ENCODE assay signal across 8 mouse cellular contexts in genomic region chr17:29031085-29031711, GRCm38 (mm10). TPM values are rescaled to one million over a fixed set of nuclear protein-coding genes. Genes with fewer than 3 reads are reported as not detected.
DNase-seq lines count a peak whose midpoint lies in the region; ATAC-seq and TF ChIP-seq lines count a peak whose summit lies in the region.
"Not testable (repeated sequence)": the region's sequence is repeated elsewhere in the genome, so short reads cannot be mapped to it uniquely, and the experiment has no call there.

No protein-coding gene starts in this region.

- peak overlapping the region; percentile 78 for H3K4me2 ChIP-seq in embryonic facial prominence, embryonic 14.5 days (ENCODE audit: low read depth, low read length)
- H3K4me2 ChIP-seq in hindbrain, embryonic 13.5 days = peak overlapping the region; percentile 81
- peak overlapping the region; percentile 65 for H3K4me2 ChIP-seq in kidney, embryonic 15.5 days
- H3K4me2 ChIP-seq in liver, embryonic 12.5 days = peak overlapping the region; percentile 80
- H3K4me2 ChIP-seq in neural tube, embryonic 15.5 days = peak overlapping the region; percentile 74

- DNase-seq in embryonic facial prominence, embryonic 14.5 days (ENCODE audit: low spot score); midbrain, embryonic 10.5 days (ENCODE audit: low spot score): not testable (repeated sequence)
- DNase-seq in heart, adult 11 months = peak; percentile 73

- peak overlapping the region; percentile 99 for H3K27ac ChIP-seq in embryonic facial prominence, embryonic 14.5 days (replicated peaks; ENCODE audit: low read depth, low read length)
- H3K27ac ChIP-seq in hindbrain, embryonic 13.5 days = peak overlapping the region; percentile 98
- H3K27ac ChIP-seq in kidney, embryonic 15.5 days = peak overlapping the region; percentile 98
- peak overlapping the region; percentile 96 for H3K27ac ChIP-seq in liver, embryonic 12.5 days
- H3K27ac ChIP-seq in midbrain, embryonic 10.5 days (replicated peaks) = peak overlapping the region; percentile 99
- H3K27ac ChIP-seq in neural tube, embryonic 15.5 days (replicated peaks) = peak overlapping the region; percentile 92

- peak overlapping the region; percentile 96 for H3K9ac ChIP-seq in embryonic facial prominence, embryonic 14.5 days (ENCODE audit: low read depth, low read length)
- H3K9ac ChIP-seq in hindbrain, embryonic 13.5 days = peak overlapping the region; percentile 89
- peak overlapping the region; percentile 67 for H3K9ac ChIP-seq in kidney, embryonic 15.5 days
- H3K9ac ChIP-seq in liver, embryonic 12.5 days = peak overlapping the region; percentile 95
- peak overlapping the region; percentile 65 for H3K9ac ChIP-seq in neural tube, embryonic 15.5 days (replicated peaks)

- 45% methylated on average over 7 of the region's 7 CpGs for WGBS in embryonic facial prominence, embryonic 14.5 days
- 51% methylated on average over 7 of the region's 7 CpGs for WGBS in hindbrain, embryonic 13.5 days
- 33% methylated on average over 7 of the region's 7 CpGs for WGBS in kidney, embryonic 15.5 days
- WGBS in liver, embryonic 12.5 days (ENCODE audit: insufficient replicate concordance) = 60% methylated on average over 7 of the region's 7 CpGs
- 64% methylated on average over 7 of the region's 7 CpGs for WGBS in midbrain, embryonic 10.5 days
- WGBS in neural tube, embryonic 15.5 days = 50% methylated on average over 7 of the region's 7 CpGs

- not testable (repeated sequence) for TF ChIP-seq CTCF in E14TG2a.4 (conservative IDR thresholded peaks at IDR 0.05; ENCODE audit: low read length)

- ATAC-seq in embryonic facial prominence, embryonic 14.5 days (ENCODE audit: low read depth); hindbrain, embryonic 13.5 days (ENCODE audit: low FRiP score); kidney, embryonic 15.5 days (replicated peaks; ENCODE audit: low FRiP score); liver, embryonic 12.5 days; neural tube, embryonic 15.5 days (ENCODE audit: low FRiP score): not testable (repeated sequence)

- H3K4me3 ChIP-seq in E14TG2a.4 (replicated peaks; ENCODE audit: low read length) = peak overlapping the region; percentile 97
- peak overlapping the region; percentile 66 for H3K4me3 ChIP-seq in embryonic facial prominence, embryonic 14.5 days (ENCODE audit: low read depth, low read length)
- H3K4me3 ChIP-seq in hindbrain, embryonic 13.5 days = peak overlapping the region; percentile 66
- H3K4me3 ChIP-seq in kidney, embryonic 15.5 days (replicated peaks) = peak overlapping the region; percentile 62
- H3K4me3 ChIP-seq in liver, embryonic 12.5 days = peak overlapping the region; percentile 77
- H3K4me3 ChIP-seq in midbrain, embryonic 10.5 days = peak overlapping the region; percentile 89
- H3K4me3 ChIP-seq in neural tube, embryonic 15.5 days (replicated peaks) = peak overlapping the region; percentile 53

- peaks cover 57% of the 10 kb centered on the region for H3K4me1 ChIP-seq in E14TG2a.4 (replicated peaks; ENCODE audit: low read depth, low read length)
- H3K4me1 ChIP-seq in embryonic facial prominence, embryonic 14.5 days (ENCODE audit: control insufficient read depth, insufficient read depth, low read length) = peaks cover 12% of the 10 kb centered on the region
- peaks cover 23% of the 10 kb centered on the region for H3K4me1 ChIP-seq in hindbrain, embryonic 13.5 days (replicated peaks)
- H3K4me1 ChIP-seq in kidney, embryonic 15.5 days = peaks cover 30% of the 10 kb centered on the region
- H3K4me1 ChIP-seq in liver, embryonic 12.5 days = peaks cover 29% of the 10 kb centered on the region
- H3K4me1 ChIP-seq in midbrain, embryonic 10.5 days = peaks cover 29% of the 10 kb centered on the region
- peaks cover 22% of the 10 kb centered on the region for H3K4me1 ChIP-seq in neural tube, embryonic 15.5 days

- H3K9me3 ChIP-seq in E14TG2a.4 (ENCODE audit: low read length); embryonic facial prominence, embryonic 14.5 days (ENCODE audit: control insufficient read depth, low read length); hindbrain, embryonic 13.5 days; kidney, embryonic 15.5 days (replicated peaks); liver, embryonic 12.5 days (replicated peaks); midbrain, embryonic 10.5 days (replicated peaks); neural tube, embryonic 15.5 days (replicated peaks): not testable (repeated sequence)

- H3K27me3 ChIP-seq in E14TG2a.4 (ENCODE audit: insufficient read depth, low read length); embryonic facial prominence, embryonic 14.5 days (replicated peaks; ENCODE audit: control insufficient read depth, insufficient read depth, low read length); hindbrain, embryonic 13.5 days; kidney, embryonic 15.5 days; liver, embryonic 12.5 days (replicated peaks); midbrain, embryonic 10.5 days (ENCODE audit: low read depth, poor library complexity, severe bottlenecking); neural tube, embryonic 15.5 days (replicated peaks): not testable (repeated sequence)

- H3K36me3 ChIP-seq in E14TG2a.4 (ENCODE audit: insufficient read depth, low read length) = peaks cover 29% of the 10 kb centered on the region
- H3K36me3 ChIP-seq in embryonic facial prominence, embryonic 14.5 days (ENCODE audit: control insufficient read depth, insufficient read depth, low read length) = peaks cover 13% of the 10 kb centered on the region
- not testable (repeated sequence) for H3K36me3 ChIP-seq in hindbrain, embryonic 13.5 days; kidney, embryonic 15.5 days; neural tube, embryonic 15.5 days
- H3K36me3 ChIP-seq in liver, embryonic 12.5 days = peaks cover 26% of the 10 kb centered on the region
- peaks cover 23% of the 10 kb centered on the region for H3K36me3 ChIP-seq in midbrain, embryonic 10.5 days

RNA-seq across cellular contexts. Expression of gene Srsf3, which starts 1.2 kb away (rescaled TPM):
- 494 and 574 TPM in 2 replicates for polyA plus RNA-seq in embryonic facial prominence, embryonic 14.5 days (2014; fragmentation: Nextera tagmentation; extraction: Ambion mirVana)
- polyA plus RNA-seq in hindbrain, embryonic 13.5 days (2015; fragmentation: Nextera tagmentation; extraction: Ambion mirVana) = 506 and 515 TPM in 2 replicates
- 605 and 671 TPM in 2 replicates for polyA plus RNA-seq in kidney, embryonic 15.5 days (2015; fragmentation: Nextera tagmentation; extraction: Ambion mirVana)
- polyA plus RNA-seq in liver, embryonic 12.5 days (2016; fragmentation: Nextera tagmentation; extraction: Ambion mirVana) = 372 and 377 TPM in 2 replicates
- polyA plus RNA-seq in midbrain, embryonic 10.5 days (2016; fragmentation: Nextera tagmentation; extraction: Ambion mirVana) = 789 and 839 TPM in 2 replicates
- 403 and 429 TPM in 2 replicates for polyA plus RNA-seq in neural tube, embryonic 15.5 days (2015; fragmentation: Nextera tagmentation; extraction: Ambion mirVana)

RNA-seq across cellular contexts. Expression of gene Stk38, which starts 23.4 kb away (rescaled TPM):
- polyA plus RNA-seq in embryonic facial prominence, embryonic 14.5 days (2014; fragmentation: Nextera tagmentation; extraction: Ambion mirVana) = 87.0 and 88.7 TPM in 2 replicates
- 111 and 122 TPM in 2 replicates for polyA plus RNA-seq in hindbrain, embryonic 13.5 days (2015; fragmentation: Nextera tagmentation; extraction: Ambion mirVana)
- polyA plus RNA-seq in kidney, embryonic 15.5 days (2015; fragmentation: Nextera tagmentation; extraction: Ambion mirVana) = 98.5 and 105 TPM in 2 replicates
- 56.7 and 58.2 TPM in 2 replicates for polyA plus RNA-seq in liver, embryonic 12.5 days (2016; fragmentation: Nextera tagmentation; extraction: Ambion mirVana)
- 115 and 130 TPM in 2 replicates for polyA plus RNA-seq in midbrain, embryonic 10.5 days (2016; fragmentation: Nextera tagmentation; extraction: Ambion mirVana)
- polyA plus RNA-seq in neural tube, embryonic 15.5 days (2015; fragmentation: Nextera tagmentation; extraction: Ambion mirVana) = 81.2 and 82.1 TPM in 2 replicates

RNA-seq across cellular contexts. Expression of gene Cdkn1a, which starts 59.6 kb away (rescaled TPM):
- polyA plus RNA-seq in embryonic facial prominence, embryonic 14.5 days (2014; fragmentation: Nextera tagmentation; extraction: Ambion mirVana) = 223 and 292 TPM in 2 replicates
- polyA plus RNA-seq in hindbrain, embryonic 13.5 days (2015; fragmentation: Nextera tagmentation; extraction: Ambion mirVana) = 56.5 and 56.9 TPM in 2 replicates
- 62.2 and 79.3 TPM in 2 replicates for polyA plus RNA-seq in kidney, embryonic 15.5 days (2015; fragmentation: Nextera tagmentation; extraction: Ambion mirVana)
- 8.3 and 9.6 TPM in 2 replicates for polyA plus RNA-seq in liver, embryonic 12.5 days (2016; fragmentation: Nextera tagmentation; extraction: Ambion mirVana)
- 19.1 and 24.8 TPM in 2 replicates for polyA plus RNA-seq in midbrain, embryonic 10.5 days (2016; fragmentation: Nextera tagmentation; extraction: Ambion mirVana)
- polyA plus RNA-seq in neural tube, embryonic 15.5 days (2015; fragmentation: Nextera tagmentation; extraction: Ambion mirVana) = 99.0 and 99.7 TPM in 2 replicates
